Mouse (Mus musculus): ENCODE results near the gene Rps3.
"Not testable (repeated sequence)": the region's sequence is repeated elsewhere in the genome, so short reads cannot be mapped to it uniquely, and the experiment has no call there.

Gene Rps3

DNA sequence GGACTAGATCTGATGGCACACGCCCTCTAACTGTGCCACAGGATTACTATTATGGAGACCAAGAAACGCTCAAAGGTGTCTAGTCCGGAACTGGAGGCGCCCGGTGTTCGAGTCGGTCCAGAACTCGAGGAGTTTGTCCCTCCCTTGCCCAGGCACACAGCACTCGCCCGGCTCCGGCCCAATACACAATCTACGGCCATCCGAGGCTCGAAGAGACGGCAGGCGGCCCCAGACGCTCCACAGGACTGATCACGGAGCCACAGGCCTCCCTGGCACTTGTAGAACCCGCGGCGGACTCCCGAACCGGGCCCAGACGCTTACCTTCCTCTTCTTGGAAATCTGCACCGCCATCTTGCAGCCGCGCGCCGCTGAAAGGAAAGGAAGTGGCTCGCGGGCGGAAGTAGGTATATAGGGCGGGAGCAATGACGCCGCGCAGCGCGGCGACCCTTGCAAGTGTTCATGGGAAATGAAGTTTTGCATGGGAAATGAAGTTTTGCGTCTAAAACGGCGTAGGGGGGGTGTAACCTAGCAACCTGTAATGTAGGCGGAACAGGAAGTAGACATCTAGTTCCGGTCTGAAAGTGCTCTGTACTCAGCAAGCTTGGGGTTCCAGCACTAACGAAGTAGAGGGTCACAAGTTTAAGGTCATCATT lies at the start of gene Rps3:
Gene Rps3, minus strand, starts transcription at position 468 of the 653 bp plus-strand sequence.
- peak; percentile 95 for ATAC-seq (ENCODE audit: low TSS enrichment)

- ATAC-seq (ENCODE audit: low TSS enrichment): no peak
Observed at GRCm38 (mm10) chr7:99532526-99532925, 49.0 kb upstream of the Rps3 start.

- no peak for ATAC-seq (ENCODE audit: low TSS enrichment)
Observed at GRCm38 (mm10) chr7:99531408-99531970, 48.0 kb upstream of the Rps3 start.

GRCm38 (mm10) chr7:99529410-99529809 lies 45.9 kb upstream of the Rps3 start:
- ATAC-seq (ENCODE audit: low TSS enrichment): peak; percentile 85

GRCm38 (mm10) chr7:99528547-99528946 lies 45.0 kb upstream of the Rps3 start:
- ATAC-seq (ENCODE audit: low TSS enrichment): no peak

DNA sequence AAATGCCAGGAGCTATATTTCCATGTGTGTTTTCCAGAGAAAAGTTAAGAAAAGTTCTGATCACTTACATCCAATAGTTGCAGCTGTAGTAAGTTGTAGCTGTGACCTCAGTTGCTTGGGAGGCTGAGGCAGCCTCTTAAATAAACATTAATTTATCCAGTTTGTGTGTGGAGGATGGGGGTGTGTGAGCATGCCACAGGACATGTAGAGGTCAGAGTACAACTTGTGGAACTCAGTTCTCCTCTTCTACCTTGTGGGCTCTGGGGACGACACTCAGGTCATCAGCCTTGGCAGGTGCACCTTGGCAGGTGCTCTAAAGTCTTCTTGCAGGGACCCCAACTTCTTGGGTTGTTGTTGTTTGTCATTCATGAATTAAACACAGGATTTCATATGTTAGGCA lies 40.3 kb upstream of the Rps3 start:
- ATAC-seq (ENCODE audit: low TSS enrichment): no peak

GRCm38 (mm10) chr7:99523121-99523520 lies 39.6 kb upstream of the Rps3 start:
- no peak for ATAC-seq (ENCODE audit: low TSS enrichment)

GRCm38 (mm10) chr7:99518954-99519644 lies 35.6 kb upstream of the Rps3 start:
- no peak for ATAC-seq (ENCODE audit: low TSS enrichment)

DNA sequence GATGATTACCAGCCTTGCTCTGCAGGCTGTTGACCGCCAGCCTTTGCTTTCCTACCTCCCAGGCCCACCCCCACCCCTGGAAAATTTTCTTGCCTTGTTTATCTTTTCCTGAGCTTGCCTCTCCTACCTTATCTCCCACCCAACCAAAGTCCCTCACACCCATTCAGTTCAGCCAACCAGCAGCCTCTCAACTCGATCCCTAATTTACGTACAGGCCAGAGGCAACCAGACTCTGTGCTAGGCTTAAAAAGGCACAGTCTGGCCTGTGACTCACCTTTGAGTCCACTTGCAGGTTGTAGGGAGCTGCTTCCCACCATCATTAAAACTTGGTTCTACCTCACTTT lies 33.2 kb upstream of the Rps3 start:
- no peak for ATAC-seq (ENCODE audit: low TSS enrichment)

GRCm38 (mm10) chr7:99516092-99516813 lies 32.7 kb upstream of the Rps3 start:
- no peak for ATAC-seq (ENCODE audit: low TSS enrichment)

DNA sequence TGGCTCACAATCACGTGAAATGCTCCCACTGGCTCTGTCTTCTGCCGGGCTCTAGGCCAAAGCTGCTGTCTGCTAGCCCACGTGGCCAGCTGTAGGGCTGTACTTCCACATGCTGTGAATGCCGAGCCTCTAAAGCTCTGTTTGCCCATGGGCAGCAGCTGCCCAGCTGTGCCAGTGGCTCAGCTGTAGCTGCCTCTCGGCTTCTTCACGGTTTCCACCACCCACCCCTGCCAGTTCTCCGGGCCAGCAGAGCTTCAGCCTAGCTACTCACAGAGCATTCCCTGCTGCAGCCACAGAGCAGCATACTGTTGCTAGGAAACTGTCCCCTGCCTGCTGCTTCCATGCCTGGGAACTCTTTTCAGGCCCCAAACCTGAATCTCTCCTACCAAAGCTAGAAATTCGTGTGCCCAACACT lies 26.6 kb upstream of the Rps3 start:
- peak; percentile 99 for ATAC-seq (ENCODE audit: low TSS enrichment)

DNA sequence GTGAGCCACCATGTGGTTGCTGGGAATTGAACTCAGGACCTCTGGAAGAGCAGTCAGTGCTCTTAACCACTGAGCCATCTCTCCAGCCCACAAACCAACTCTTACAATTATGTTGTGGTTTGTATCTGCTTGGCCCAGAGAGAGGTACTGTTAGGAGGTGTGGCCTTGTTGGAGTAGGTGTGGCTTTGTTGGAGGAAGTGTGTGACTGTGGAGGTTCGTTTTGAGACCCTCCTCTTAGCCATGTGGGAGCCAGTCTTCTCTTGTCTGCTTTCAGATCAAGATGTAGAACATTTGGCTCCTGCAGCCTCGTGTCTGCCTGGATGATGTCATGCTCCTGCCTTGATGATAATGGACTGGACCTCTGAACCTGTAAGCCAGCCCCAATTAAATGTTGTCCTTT lies 24.6 kb upstream of the Rps3 start:
- ATAC-seq (ENCODE audit: low TSS enrichment): not testable (repeated sequence)

- ATAC-seq (ENCODE audit: low TSS enrichment): no peak
Observed at GRCm38 (mm10) chr7:99504556-99504955, 21.0 kb upstream of the Rps3 start.

- no peak for ATAC-seq (ENCODE audit: low TSS enrichment)
Observed at GRCm38 (mm10) chr7:99501148-99501547, 17.6 kb upstream of the Rps3 start.

DNA sequence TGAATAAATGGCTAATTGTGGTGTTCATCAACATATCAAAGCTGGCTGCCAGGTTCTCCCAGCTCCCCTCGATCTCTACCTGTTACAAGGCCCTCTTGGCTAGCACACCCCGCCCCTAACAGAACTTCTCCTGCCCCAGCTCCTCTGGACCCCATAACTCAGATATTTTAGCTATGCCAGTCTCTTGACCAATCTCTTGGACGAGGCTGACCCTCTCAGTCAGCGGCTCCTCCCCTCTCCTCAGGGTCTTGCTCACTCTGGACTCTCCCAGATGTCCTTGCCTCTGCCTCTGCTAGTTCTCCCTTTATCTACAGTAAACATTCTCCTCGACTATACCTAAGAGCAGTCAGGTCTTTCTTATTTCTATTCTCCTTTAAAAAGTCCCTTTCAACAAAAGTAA lies 17.1 kb upstream of the Rps3 start:
- no peak for ATAC-seq (ENCODE audit: low TSS enrichment)

DNA sequence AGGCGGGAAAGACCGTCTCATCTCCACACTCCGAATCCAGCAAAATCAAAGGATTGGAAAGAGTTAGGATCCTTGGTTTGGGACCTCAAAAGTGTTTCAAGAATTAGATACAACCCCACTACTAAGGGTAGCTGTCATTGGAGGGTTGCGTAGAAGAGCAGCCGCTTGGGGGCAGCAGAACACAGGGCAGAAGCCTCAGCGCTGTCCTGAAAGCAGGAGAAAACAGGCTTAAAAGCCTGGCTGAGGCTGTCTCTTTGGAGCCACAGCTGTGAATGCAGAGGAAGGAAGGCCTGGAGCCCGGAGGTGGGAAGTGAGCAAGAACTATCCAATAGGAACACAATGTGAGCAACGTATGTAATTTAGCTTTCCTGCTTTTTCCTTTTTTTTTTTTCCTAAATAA lies 16.7 kb upstream of the Rps3 start:
- peak; percentile 99 for ATAC-seq (ENCODE audit: low TSS enrichment)

DNA sequence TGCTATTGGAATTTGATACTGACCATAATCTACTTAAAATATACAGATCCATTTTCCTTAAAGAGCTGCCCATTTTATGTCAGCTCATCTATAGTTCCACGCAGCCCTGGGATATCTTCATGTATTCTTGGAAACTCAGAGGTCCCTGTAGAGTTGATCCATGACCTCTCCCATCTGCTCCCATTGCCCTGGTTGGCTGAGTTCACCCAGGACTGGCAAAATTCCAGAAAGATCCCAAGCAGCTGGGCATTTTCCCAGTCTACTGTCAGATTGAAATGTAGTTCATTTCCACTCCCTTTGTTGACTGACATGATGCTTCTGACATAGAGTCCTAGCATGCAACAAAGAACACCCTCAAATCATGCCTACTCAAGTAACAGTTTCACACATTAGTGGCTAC lies 15.6 kb upstream of the Rps3 start:
- no peak for ATAC-seq (ENCODE audit: low TSS enrichment)

GRCm38 (mm10) chr7:99489708-99490107 lies 6.2 kb upstream of the Rps3 start:
- no peak for ATAC-seq (ENCODE audit: low TSS enrichment)

DNA sequence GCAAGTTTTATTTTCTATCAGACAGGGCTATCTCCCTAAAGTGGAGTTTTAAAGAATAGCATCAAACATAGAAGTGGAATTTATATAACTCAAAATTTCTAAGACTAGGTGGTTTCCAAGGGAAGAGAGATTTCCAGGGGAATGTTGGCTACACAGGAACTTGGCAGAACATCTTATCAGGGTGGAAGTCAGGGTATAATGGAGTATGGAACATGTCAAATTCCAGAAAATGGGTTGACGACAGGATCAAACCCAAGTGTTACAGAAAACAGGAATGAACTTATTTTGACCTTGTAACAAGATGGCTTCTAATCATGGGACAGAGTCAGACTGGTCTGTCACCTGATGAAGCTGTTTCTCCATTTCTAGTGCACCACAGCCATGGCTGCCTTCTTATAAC lies 1.1 kb upstream of the Rps3 start:
- no peak for ATAC-seq (ENCODE audit: low TSS enrichment)

- ATAC-seq (ENCODE audit: low TSS enrichment): no peak
Observed at GRCm38 (mm10) chr7:99483924-99484319, 384 bp upstream of the Rps3 start.

DNA sequence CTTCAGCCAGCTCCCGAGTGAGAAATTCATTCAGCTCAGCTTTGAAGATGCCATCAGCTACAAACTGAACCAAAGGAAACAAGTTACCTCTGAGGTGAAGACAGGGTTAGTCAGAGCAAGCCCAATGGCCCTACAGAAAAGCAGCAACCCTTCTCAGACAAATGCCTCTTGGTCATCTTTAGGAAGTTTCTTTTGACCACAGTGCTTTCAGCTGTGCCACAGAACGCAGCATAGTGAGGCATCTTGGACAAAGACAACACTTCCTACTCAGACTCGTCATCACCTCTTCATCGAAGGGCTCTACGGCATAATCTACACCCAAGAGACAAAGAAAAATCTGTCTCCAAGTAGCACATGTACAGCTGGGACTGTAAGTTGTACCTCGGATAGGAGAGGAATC lies 901 bp downstream of the Rps3 start:
- ATAC-seq (ENCODE audit: low TSS enrichment): no peak

DNA sequence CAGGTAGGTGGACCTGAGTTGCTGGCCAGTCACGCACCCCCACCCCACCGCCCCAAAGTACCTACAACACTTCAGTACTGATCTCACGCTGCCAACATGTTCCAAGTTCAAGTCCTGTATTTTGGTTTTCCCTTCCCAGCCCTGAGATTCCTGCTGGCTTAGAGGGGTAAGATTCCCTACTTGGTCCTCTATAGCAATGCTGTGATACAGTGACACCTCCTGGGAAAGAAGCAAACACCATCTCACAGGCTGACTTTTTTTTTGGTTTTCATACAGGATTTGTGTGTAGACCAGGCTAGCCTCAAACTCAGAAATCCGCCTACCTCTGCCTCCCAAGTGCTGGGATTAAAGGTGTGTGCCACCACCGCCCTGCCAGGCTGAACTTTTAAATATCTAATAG lies 6.3 kb downstream of the Rps3 start:
- no peak for ATAC-seq (ENCODE audit: low TSS enrichment)
